Mouse (Mus musculus): ENCODE measurements around the gene Rab44.

DNA sequence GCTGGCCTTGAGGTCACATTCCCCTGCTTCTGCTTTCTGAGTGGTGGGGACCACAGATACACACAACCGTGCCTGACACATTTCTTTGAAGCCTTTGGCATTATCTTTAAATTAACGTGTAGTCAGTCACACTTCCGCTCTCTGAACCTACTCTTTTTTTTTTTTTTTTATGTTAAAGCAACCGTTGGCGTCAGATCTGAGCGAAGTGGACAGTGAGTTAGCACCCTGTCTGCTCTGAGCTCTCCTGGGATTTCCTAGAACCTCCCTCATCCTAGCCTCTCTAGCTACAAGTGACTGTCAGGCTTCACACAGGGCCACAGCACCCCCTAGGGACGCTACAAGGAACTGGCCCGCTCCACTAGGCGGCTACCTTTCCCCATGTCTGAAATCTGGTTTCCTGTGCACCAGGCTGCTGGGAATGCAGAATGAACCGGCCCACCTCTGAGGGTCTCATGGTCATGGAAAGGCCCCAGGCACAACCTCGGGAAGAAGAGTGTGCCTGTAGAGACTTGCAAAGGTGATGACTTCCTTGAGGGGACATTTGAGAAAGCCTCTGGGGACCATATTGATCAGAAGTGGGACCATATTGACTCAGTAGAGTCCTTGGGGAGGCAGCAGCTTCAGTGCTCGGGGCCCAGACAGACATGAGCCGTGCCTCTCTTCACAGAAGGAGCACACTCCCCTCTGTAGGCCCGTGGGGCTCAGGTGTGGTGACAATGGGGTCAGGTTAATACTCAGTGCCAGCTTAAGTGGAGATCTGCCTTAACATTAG is 57.2 kb downstream of the Rab44 start:
- TF ChIP-seq TAL1 (IDR thresholded peaks at IDR 0.05; ENCODE audit: low read length) = no peak
- TF ChIP-seq GATA1 (IDR thresholded peaks at IDR 0.05; ENCODE audit: low read length) = no peak
